Mouse (Mus musculus): ENCODE results near the gene Trappc4. TPM values are rescaled to one million over a fixed set of nuclear protein-coding genes. Genes with fewer than 3 reads are reported as not detected.
"Not testable (repeated sequence)": the region's sequence is repeated elsewhere in the genome, so short reads cannot be mapped to it uniquely, and the experiment has no call there.

Gene Trappc4
- polyA plus RNA-seq, 1 experiment from 2014 or later = 216 TPM

DNA sequence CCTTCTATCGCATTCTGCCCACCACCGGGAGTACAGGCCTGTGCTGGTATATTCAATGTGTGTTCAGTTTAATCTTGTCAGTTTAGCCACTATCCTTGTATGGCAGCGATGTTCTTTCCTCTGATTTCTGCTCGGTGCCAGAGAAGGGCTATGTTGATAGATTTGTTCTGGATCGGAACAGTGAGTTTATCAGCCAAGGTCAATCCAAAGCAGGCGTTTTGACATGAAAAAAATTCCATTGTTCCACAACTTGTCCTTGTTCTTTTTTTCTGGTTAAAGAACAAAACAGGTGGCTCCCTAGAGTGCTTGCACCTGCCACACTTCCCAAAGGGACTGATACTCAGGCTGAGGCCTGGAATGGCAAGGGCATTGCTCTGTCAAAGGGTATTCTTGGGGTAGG lies 31.3 kb downstream of the Trappc4 start:
- Histone ChIP-seq H3K4me1 (peaks cover 27% of the 10 kb centered on the region), H3K4me3 (no peak overlapping the region), H3K27ac (replicated peaks) (no peak overlapping the region), H3K27me3 (ENCODE audit: low read depth, poor library complexity, severe bottlenecking) (no peaks in the 10 kb centered on the region), H3K36me3 (peaks cover 11% of the 10 kb centered on the region), H3K9me3 (replicated peaks) (no peaks in the 10 kb centered on the region)
- DNase-seq (ENCODE audit: low spot score) = no peak
- 92% methylated on average over 6 of the region's 6 CpGs for WGBS

GRCm38 (mm10) chr9:44373386-44373785 lies 34.0 kb downstream of the Trappc4 start:
- no peak for DNase-seq (ENCODE audit: low spot score)
- H3K36me3 ChIP-seq = 0 out of 2 replicates have a peak, but pooled peaks cover 3% of the 10 kb centered on the region
- no peaks in the 10 kb centered on the region for H3K27me3 ChIP-seq (ENCODE audit: low read depth, poor library complexity, severe bottlenecking)
- peaks cover 9% of the 10 kb centered on the region for H3K4me1 ChIP-seq
- no peaks in the 10 kb centered on the region for H3K9me3 ChIP-seq (replicated peaks)
- H3K27ac ChIP-seq (replicated peaks) = no peak overlapping the region
- no peak overlapping the region for H3K4me3 ChIP-seq

GRCm38 (mm10) chr9:44364480-44364879 lies 42.9 kb downstream of the Trappc4 start:
- Histone ChIP-seq H3K4me3 (no peak overlapping the region), H3K27me3 (ENCODE audit: low read depth, poor library complexity, severe bottlenecking) (no peaks in the 10 kb centered on the region), H3K27ac (replicated peaks) (no peak overlapping the region), H3K4me1 (peaks cover 8% of the 10 kb centered on the region), H3K36me3 (peaks cover 5% of the 10 kb centered on the region), H3K9me3 (replicated peaks) (no peaks in the 10 kb centered on the region)
- DNase-seq (ENCODE audit: low spot score) = no peak
- 71% methylated on average over 3 of the region's 3 CpGs for WGBS

DNA sequence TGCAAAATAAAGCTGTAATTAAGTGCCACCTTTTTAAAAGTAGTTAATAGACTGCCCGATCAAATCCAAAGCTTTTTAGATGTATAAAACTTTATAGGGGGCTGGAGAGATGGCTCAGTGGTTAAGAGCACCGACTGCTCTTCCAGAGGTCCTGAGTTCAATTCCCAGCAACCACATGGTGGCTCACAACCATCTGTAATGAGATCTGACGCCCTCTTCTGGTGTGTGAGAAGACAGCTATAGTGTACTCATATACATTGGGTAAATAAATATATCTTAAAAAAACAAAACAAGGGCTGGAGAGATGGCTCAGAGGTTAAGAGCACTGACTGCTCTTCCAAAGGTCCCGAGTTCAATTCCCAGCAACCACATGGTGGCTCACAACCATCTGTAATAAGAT lies 45.5 kb downstream of the Trappc4 start:
- WGBS = 50% methylated on average over 4 of the region's 4 CpGs
- H3K36me3 ChIP-seq = peaks cover 29% of the 10 kb centered on the region

GRCm38 (mm10) chr9:44361190-44361917 lies 46.0 kb downstream of the Trappc4 start, which contains the start of gene Vps11:
Gene Vps11, minus strand, starts transcription at chr9:44361670.
- Histone ChIP-seq H3K4me3 (peak within 1 kb of the TSS; percentile 77), H3K9me3 (replicated peaks) (no peaks in the 10 kb centered on the region), H3K27ac (replicated peaks) (peak within 1 kb of the TSS; percentile 85), H3K27me3 (ENCODE audit: low read depth, poor library complexity, severe bottlenecking) (no peaks in the 10 kb centered on the region), H3K4me1 (peaks cover 8% of the 10 kb centered on the region), H3K36me3 (peaks cover 35% of the 10 kb centered on the region)
- peak; percentile 98 for DNase-seq (ENCODE audit: low spot score)
- under 1% methylated on average over 44 of the region's 44 CpGs for WGBS

More for the DNA sequence above, 45.5 kb downstream of the Trappc4 start:
- H3K4me1 ChIP-seq; H3K9me3 ChIP-seq (replicated peaks); H3K27me3 ChIP-seq (ENCODE audit: low read depth, poor library complexity, severe bottlenecking); DNase-seq (ENCODE audit: low spot score): not testable (repeated sequence)
- Histone ChIP-seq H3K27ac (replicated peaks) (peak overlapping the region; percentile 85), H3K4me3 (peak overlapping the region; percentile 77)

GRCm38 (mm10) chr9:44357207-44357606 lies 50.2 kb downstream of the Trappc4 start:
- 82% methylated on average over 4 of the region's 4 CpGs for WGBS
- no peak for DNase-seq (ENCODE audit: low spot score)

More at GRCm38 (mm10) chr9:44357207-44357606, 50.2 kb downstream of the Trappc4 start:
- no peak overlapping the region for H3K27ac ChIP-seq (replicated peaks)
- H3K9me3 ChIP-seq (replicated peaks) = no peaks in the 10 kb centered on the region
- peaks cover 76% of the 10 kb centered on the region for H3K36me3 ChIP-seq
- no peaks in the 10 kb centered on the region for H3K27me3 ChIP-seq (ENCODE audit: low read depth, poor library complexity, severe bottlenecking)
- peaks cover 8% of the 10 kb centered on the region for H3K4me1 ChIP-seq
- no peak overlapping the region for H3K4me3 ChIP-seq

Small RNAs within 50 kb of the gene (microRNA-seq; reads per million reads assigned to microRNA genes)
- gene Mir7085 = not detected

Other genes starting within 250 kb of the Trappc4 start
- 21.7 and 25.5 TPM in 2 replicates for gene Cbl, start 173.6 kb downstream of the Trappc4 start, polyA plus RNA-seq (2016; fragmentation: Nextera tagmentation; extraction: Ambion mirVana)
- not detected in 2 replicates for gene Ccdc153, start 166.9 kb downstream of the Trappc4 start, polyA plus RNA-seq (2016; fragmentation: Nextera tagmentation; extraction: Ambion mirVana)
- 0.06 TPM in 1 of 2 replicates, not detected in the other for gene Pdzd3, start 156.1 kb downstream of the Trappc4 start, polyA plus RNA-seq (2016; fragmentation: Nextera tagmentation; extraction: Ambion mirVana)
- gene Nlrx1, start 139.0 kb downstream of the Trappc4 start, polyA plus RNA-seq (2016; fragmentation: Nextera tagmentation; extraction: Ambion mirVana) = 2.6 and 2.9 TPM in 2 replicates
- 6.4 and 8.6 TPM in 2 replicates for gene Abcg4, start 119.0 kb downstream of the Trappc4 start, polyA plus RNA-seq (2016; fragmentation: Nextera tagmentation; extraction: Ambion mirVana)
- gene Hinfp, start 101.9 kb downstream of the Trappc4 start, polyA plus RNA-seq (2016; fragmentation: Nextera tagmentation; extraction: Ambion mirVana) = 29.4 and 35.8 TPM in 2 replicates
- gene C2cd2l, start 87.3 kb downstream of the Trappc4 start, polyA plus RNA-seq (2016; fragmentation: Nextera tagmentation; extraction: Ambion mirVana) = 8.6 and 10.8 TPM in 2 replicates
- gene Dpagt1, start 81.6 kb downstream of the Trappc4 start, polyA plus RNA-seq (2016; fragmentation: Nextera tagmentation; extraction: Ambion mirVana) = 45.6 and 47.5 TPM in 2 replicates
- 531 and 532 TPM in 2 replicates for gene H2afx, start 72.9 kb downstream of the Trappc4 start, polyA plus RNA-seq (2016; fragmentation: Nextera tagmentation; extraction: Ambion mirVana)
- gene Hmbs, start 63.4 kb downstream of the Trappc4 start, polyA plus RNA-seq (2016; fragmentation: Nextera tagmentation; extraction: Ambion mirVana) = 168 and 189 TPM in 2 replicates
- gene Vps11, start 45.9 kb downstream of the Trappc4 start, polyA plus RNA-seq (2016; fragmentation: Nextera tagmentation; extraction: Ambion mirVana) = 33.6 and 35.9 TPM in 2 replicates
- 40.2 and 42.1 TPM in 2 replicates for gene Hyou1, start 28.1 kb downstream of the Trappc4 start, polyA plus RNA-seq (2016; fragmentation: Nextera tagmentation; extraction: Ambion mirVana)
- gene Slc37a4, start 10.7 kb downstream of the Trappc4 start, polyA plus RNA-seq (2016; fragmentation: Nextera tagmentation; extraction: Ambion mirVana) = 17.2 and 20.5 TPM in 2 replicates
- gene Rps25, start 461 bp downstream of the Trappc4 start, polyA plus RNA-seq (2016; fragmentation: Nextera tagmentation; extraction: Ambion mirVana) = 1,926 and 2,208 TPM in 2 replicates
- 25.4 and 29.9 TPM in 2 replicates for gene Ccdc84, start 11.0 kb upstream of the Trappc4 start, polyA plus RNA-seq (2016; fragmentation: Nextera tagmentation; extraction: Ambion mirVana)
- gene Foxr1, start 33.5 kb upstream of the Trappc4 start, polyA plus RNA-seq (2016; fragmentation: Nextera tagmentation; extraction: Ambion mirVana) = not detected in 2 replicates
- gene Upk2, start 47.4 kb upstream of the Trappc4 start, polyA plus RNA-seq (2016; fragmentation: Nextera tagmentation; extraction: Ambion mirVana) = not detected in 2 replicates
- 3.9 and 4.7 TPM in 2 replicates for gene Bcl9l, start 75.2 kb upstream of the Trappc4 start, polyA plus RNA-seq (2016; fragmentation: Nextera tagmentation; extraction: Ambion mirVana)
- not detected in 2 replicates for gene Cxcr5, start 154.3 kb upstream of the Trappc4 start, polyA plus RNA-seq (2016; fragmentation: Nextera tagmentation; extraction: Ambion mirVana)
- gene Ddx6, start 197.3 kb upstream of the Trappc4 start, polyA plus RNA-seq (2016; fragmentation: Nextera tagmentation; extraction: Ambion mirVana) = 19.5 and 19.7 TPM in 2 replicates